Mouse (Mus musculus) colon, adult 2 months (tissue): ENCODE data around the gene Mettl9. TPM values are rescaled to one million over a fixed set of nuclear protein-coding genes. Genes with fewer than 3 reads are reported as not detected.

Experiments used
- polyA plus RNA-seq: library from polyadenylated mRNA; depleted of rRNA; stranded (reverse); fragments of >200 nt; gene quantifications from 2 replicates; pipeline ENCODE4 v1.2.3, GENCODE M21; 2012; rRNA removed

Mettl9 gene
- polyA plus RNA-seq = 34.3 and 38.2 TPM in 2 replicates

GRCm38 (mm10) chr7:121033856-121034652, at the start of gene Mettl9:
Mettl9 (plus strand) TSS chr7:121034445.

GRCm38 (mm10) chr7:121074281-121074680, 40.0 kb downstream of the Mettl9 start, which contains the start of gene Igsf6:
Igsf6 (minus strand) TSS chr7:121074572.

GRCm38 (mm10) chr7:121081350-121081749, 47.1 kb downstream of the Mettl9 start, which contains the start of gene Otoa:
Otoa (plus strand) TSS chr7:121081650.

Other genes with a start within 250 kb of the Mettl9 start
- gene Gm5737, start 222.1 kb upstream of the Mettl9 start, polyA plus RNA-seq = 0.08 TPM in 1 of 2 replicates, not detected in the other
- gene Eef2k, start 191.6 kb upstream of the Mettl9 start, polyA plus RNA-seq = 36.6 and 38.0 TPM in 2 replicates
- gene Polr3e, start 116.7 kb upstream of the Mettl9 start, polyA plus RNA-seq = 13.6 and 15.1 TPM in 2 replicates
- 11.5 and 17.6 TPM in 2 replicates for gene Cdr2, start 52.1 kb upstream of the Mettl9 start, polyA plus RNA-seq
- gene Mfsd13b, start 51.9 kb upstream of the Mettl9 start, polyA plus RNA-seq = 0.20 and 0.95 TPM in 2 replicates
- gene Igsf6, start 40.1 kb downstream of the Mettl9 start, polyA plus RNA-seq = 0.42 and 0.47 TPM in 2 replicates
- gene Otoa, start 47.2 kb downstream of the Mettl9 start, polyA plus RNA-seq = 0.06 TPM in 1 of 2 replicates, not detected in the other